Mouse (Mus musculus): ENCODE results near the gene Sptb. TPM values are rescaled to one million over a fixed set of nuclear protein-coding genes. Genes with fewer than 3 reads are reported as not detected.

The Sptb gene
- total RNA-seq, 2 experiments from 2014 or later = 88.4 to 94.2 TPM

DNA sequence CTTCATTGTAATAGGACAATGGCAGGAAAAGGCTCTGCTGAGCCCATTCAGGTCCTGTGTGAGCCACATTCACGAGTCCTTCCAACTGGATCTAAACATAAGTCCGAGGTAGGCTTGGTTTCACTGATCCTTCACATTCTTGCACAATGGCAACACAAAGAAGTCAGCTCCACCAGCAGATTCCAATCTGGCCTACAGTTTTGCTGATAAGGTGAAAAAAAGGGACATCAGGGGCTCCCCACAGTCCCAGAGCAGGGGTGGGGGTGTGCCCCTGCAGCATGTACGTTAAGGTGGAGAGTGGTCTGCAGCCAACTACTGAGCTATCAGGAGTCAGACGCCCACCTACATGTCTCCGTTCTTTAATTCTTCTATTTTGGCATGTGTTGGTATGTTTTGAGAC lies 35.0 kb downstream of the Sptb start:
- intact Hi-C loops (cut with DNase I) = no loop called here
- DNase-seq = no peak

DNA sequence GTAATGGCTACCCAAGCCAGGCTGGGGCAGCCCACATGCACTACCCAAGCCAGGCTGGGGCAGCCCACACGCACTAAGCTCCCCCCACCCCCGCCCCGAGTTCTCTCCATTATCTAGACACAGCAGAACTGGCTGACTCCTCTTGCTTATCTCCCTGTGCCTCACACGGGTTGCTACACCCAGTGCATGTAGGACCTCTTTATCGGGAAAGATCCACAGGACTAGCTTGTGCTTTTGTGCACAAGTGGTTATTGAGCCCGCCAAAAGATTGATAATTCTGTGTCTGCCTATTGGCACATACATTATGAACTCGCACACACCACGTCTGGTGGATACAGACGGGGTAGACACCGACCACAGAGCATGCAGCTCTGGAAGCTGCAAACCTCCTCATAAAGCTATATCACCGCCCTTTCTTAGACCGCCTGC lies 36.5 kb downstream of the Sptb start:
- intact Hi-C loops (cut with DNase I) = no loop called here
- no peak for DNase-seq

DNA sequence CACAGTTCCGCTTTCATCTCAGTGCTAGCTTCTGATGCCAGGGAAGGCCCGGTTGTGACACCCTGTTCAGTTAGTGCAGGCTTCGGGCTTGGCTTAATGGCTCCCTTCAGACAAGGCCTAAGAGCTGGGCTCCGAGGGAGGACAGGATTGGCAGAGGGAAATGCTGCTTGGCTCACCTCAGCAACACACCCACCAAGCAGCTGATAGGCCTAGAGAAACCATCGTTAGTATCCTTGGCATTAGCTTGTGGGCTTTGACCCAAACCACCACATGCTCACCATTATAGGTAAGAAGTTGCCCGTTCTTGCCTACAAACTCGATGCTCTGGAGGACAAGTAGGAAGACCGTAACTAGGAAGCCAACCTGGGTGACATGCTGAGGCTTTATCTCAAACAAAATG lies 38.3 kb downstream of the Sptb start:
- no peak for DNase-seq
- intact Hi-C loops (cut with DNase I) = no loop called here

DNA sequence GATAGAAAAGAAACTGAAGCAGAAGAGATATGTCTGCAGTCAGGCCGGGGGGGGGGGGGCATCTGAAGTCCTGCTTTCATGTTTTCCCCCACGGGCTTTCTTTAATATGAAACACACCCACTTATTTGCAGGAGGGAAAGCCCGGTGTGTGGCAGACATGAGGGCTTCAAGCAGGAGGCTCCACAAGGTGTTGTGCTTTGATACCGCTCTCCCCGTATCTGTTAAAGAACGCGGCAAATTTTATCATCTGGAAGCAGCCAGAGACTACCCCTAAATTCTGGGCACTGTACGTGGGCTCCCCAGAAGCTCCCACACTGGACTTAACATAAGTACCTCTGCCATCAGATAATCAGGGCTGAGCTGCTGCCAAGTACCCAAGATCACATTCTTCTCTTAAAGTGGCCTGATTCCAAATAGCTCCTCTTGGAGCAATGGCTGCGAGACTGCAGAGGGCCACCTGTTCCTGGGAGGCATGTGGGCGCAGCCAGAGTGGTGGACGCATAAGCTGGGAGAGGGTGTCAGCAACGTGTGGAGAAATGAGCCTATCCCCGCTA lies 39.7 kb downstream of the Sptb start:
- intact Hi-C loops (cut with DNase I) = no loop called here
- DNase-seq = no peak

DNA sequence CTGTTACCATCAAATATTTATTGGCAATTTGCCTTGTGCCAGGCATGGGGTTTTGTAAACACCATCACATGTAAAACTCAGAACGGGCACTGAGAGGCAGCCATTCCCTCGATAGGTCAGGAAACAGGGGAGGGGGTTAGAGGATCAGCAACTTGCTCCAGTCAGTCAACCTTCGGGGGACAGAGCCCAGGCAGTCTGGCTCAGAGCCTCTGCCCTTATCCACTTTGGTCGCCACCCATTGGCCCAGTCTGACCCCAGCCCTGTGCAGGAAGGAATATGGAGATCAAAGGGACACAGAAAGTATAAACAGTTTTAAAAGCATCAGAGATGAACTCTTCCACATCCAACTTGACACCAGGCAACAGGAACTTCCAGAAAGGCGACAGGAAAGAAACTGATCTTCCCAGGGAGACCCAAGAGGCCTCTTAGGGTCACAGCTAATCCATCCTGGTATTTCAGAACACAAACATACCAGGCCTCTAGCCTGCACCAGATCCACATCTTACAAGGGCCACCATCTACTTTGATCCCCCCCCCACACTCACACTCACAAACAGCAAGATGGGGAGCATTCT lies 40.3 kb downstream of the Sptb start:
- no peak for DNase-seq
- intact Hi-C loops (cut with DNase I) = no loop called here

DNA sequence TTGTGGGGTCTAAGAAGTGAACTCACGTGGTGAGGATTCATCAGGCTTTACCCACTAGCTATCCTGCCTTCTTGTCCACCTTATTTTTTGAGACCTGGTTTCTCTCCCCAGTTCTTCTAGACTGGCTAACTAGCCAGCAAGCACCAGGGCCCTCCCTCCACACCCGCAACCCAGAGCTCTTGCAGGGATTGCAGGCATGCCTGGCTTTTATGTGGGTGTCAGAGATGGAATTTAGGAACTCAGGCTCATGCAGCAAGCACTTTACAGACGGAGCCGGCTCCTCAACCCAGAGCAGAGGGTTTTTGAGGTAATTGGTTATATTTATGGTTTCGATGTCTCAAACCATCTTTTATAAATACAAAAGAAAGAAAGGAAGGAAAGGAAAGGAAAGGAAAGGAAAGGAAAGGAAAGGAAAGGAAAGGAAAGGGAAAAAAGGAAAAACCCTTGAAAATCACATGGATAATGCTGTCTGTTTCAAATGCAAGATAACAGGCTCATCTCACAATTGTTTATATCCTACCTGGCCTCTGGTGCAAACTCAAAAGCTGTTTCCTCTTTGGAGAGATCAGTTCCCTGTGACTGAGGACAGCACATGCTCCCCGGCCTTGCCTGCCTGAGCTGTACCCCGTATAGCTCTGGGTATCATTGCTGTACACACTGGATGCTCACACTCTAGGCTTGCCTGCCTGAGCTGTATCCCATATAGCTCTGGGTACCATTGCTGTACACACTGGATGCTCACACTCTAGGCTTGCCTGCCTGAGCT lies 41.5 kb downstream of the Sptb start:
- intact Hi-C loops (cut with DNase I) = no loop called here
- no peak for DNase-seq

DNA sequence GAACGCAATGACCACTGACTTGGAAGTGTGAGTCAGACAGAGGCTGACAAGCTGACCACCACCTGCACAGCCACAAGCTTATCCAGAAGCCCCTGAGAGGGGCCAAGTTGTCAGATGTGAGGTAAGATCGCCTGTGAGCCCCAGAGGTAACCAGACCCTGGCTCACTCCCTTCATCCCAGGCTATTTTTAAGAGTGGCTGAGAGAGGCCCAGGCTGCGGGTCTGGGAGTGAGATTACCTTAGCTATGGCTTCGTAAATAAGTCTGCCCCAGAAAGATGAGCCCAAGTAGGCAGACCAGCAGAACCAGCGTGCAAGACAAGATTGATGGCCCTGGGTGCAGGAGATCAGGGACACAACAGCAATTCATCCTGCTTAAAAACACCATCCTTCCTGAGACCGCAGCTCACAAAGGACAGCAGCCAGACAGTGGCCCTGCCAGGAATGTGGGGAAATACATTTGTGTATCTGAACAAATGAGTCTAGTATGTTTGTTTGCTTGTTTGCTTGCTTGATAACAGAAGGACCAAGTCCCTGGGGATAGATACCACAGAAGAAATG lies 58.5 kb downstream of the Sptb start:
- intact Hi-C loops (cut with DNase I) = loop anchor here (2.0 kb wide), 2 partner anchors 67 to 153 kb away; no protein-coding TSS in a partner anchor

DNA sequence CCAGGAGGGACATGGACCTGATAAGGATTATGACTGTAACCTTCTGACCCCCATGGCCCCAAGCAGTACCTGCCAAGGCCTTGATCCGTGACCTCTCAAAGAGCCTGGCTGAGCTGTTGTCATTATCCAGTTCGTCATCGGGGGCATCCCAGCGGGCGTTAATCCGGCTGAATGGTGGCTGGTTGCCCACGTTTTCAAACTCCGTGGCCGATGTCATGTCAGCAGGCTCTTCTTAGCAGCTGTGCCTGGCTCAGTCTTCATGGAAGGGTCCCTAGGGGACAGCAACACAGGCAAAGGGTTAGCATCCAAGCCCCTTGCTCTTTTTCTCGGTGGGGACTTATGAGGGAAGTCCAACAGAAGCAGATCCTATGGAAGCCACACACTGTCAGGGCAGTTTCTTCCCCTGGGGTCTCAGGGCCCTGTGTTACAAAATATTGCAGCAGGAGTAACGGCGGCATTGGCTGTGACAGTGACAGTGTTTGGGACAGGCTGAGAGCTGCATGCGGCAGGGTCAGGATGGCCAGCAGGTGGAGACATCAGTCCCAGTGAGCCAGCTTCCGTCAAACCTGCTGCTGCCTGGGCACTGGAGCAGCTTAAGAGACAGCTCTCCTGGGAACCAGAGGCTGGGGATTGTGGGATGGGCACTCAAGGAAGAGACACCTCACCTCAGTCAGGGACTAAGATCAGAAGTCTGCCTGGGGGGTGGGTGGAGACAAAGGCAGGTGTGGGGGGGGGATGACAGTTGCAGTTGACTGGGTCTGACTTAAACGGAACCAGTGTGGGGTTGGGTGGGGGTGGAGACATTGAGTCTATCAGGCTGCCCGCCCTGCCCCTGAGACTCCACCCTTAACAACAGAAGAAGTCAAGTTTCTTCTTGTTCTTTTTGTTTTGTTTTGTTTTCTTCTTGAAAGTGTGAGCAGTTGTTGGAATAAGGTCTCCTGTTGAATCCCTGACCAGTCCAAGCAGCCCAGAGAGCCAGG lies 60.3 kb downstream of the Sptb start:
- DNase-seq = peak; percentile 53 to 62
- intact Hi-C loops (cut with DNase I) = loop anchor here (2.0 kb wide), 2 partner anchors 69 to 155 kb away; no protein-coding TSS in a partner anchor

More for the DNA sequence above, 58.5 kb downstream of the Sptb start:
- DNase-seq = no peak

DNA sequence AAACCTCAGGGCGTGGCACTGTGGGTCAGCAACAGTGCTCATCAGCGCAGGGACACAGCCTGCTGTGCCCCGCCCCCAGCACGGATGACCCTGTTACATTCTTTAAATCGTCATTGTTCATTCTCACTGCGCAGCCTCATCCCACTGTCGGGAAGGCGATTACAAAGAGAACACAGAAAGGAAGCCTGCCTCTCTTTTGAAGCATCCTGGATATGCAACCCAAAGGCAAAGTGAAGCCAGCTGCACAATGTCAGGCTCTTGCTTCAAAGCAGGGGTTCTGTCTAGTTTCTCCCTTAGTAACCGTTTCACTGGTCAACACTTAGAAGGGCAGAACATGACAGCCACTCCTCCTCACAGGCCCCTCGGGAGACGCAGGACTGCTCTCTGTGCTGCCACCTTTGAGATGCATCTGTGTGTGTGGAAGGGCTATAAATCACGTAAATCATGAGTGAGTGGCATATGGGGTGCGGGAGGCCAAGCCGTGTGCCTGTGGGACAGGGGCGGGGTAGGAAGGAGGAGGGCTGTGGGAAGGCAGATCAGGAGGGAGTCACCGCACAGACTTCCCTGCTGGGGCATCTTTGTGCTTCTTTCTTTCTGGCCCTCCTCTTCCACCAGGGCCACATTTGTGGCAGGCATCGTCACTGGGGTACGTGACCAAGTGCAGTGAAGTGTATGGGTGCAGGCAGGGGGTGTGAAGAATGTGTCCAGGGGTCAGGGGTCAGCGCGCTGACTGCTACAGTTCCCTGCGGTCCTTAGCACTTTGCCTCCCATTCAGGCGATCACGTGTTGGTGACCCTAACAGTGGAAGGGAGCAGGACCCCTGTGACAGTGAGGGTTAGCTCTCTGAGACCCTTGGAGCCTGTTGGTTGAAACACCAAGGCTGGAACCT lies 64.9 kb downstream of the Sptb start:
- intact Hi-C loops (cut with DNase I) = no loop called here
- no peak for DNase-seq

DNA sequence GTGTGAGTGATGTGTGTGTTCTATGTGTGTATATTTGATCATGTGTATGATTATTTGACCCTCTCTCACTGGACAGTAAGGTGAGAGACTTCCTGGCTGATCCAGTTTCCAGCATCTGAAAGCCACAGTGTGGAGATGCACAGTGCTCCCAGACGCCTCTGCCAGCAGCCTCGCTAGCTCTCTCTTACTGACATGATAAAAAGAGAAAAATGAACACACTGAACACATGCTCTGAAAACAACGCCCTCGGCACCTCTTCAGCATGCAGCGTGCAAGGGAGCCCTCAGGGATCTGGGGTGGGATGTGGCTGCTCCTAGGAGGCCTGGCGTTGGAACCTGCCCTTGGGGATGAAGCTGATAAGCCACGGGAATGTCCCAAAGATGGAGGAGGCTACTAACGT lies 66.7 kb downstream of the Sptb start:
- no peak for DNase-seq
- intact Hi-C loops (cut with DNase I) = no loop called here

DNA sequence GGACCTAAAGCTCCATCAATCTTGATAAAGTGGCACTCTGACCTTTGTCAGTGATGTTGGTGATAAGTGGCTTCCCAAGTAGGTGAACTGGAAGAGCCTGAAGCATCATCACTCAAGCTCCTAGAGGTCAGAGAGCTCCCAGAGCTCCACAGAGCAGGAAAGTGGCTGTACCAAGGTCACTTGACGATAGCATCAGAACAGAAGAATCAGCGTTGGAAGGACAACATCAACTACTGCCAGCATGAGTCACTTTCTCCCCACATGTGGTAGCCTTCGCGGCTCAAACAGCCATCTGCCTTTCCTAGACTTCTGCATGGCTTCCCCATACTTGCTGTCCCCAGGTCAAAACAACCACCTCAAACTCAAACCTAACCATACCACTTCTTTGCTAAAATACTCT lies 67.7 kb downstream of the Sptb start:
- intact Hi-C loops (cut with DNase I) = no loop called here
- no peak for DNase-seq

DNA sequence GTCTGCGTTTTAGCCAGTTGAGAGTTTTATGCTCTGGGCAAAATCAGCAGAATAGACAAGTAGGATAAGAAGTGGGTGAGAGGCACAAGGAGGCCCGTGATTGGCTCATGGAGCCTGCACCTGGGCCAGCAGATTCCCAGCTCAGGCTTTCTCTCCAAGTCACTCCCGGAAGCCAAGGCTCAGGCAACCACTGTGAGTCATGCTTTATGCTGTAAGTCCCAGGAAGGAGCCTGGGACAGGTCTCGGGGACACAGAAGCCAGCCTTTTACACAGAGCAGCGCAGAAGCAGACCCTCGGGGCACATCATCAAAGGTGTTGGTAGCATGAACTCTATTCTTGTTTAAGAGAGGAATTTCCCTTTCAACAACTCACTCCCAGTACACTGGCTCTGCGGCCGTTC lies 69.7 kb downstream of the Sptb start:
- intact Hi-C loops (cut with DNase I) = no loop called here
- DNase-seq = no peak

DNA sequence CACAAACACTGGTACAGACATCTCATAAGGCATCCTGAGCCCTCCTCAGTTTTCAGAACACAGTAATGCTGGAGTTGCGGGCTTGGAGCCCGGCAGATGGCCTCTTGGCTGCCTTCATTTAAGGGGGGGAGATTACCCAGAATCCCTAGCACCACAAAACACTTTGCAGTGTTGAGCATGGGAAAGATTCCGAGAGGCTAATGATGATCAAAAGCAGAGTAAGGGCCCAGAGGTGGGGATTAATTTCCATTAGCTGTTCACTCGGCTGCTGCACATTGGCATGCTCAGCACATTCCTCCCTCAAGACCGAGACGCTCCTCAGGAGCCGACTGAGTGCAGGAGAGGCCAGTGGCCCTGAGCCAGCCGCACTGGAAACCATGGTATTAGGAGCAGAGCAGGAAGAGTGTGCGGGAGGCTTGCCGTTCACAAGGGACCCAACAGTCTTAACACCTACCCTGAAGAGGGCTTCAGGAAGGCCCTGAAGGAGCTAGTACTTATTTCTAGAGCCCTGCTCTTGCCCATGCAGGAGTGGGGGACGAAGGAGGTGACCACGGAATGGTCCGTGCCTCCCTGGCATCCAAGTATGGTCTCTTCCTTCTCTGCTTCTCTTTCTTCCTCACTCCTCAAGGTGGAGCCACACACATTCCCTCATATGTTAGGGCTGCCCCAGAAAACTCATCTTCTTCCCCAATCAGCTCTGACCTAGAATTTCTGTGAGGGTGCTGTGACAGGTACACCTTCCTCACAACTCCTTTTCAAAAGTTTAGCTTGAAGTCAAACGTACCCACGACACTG lies 75.3 kb downstream of the Sptb start:
- DNase-seq = peak in 1 of 2 experiments; percentile 11
- intact Hi-C loops (cut with DNase I) = no loop called here

DNA sequence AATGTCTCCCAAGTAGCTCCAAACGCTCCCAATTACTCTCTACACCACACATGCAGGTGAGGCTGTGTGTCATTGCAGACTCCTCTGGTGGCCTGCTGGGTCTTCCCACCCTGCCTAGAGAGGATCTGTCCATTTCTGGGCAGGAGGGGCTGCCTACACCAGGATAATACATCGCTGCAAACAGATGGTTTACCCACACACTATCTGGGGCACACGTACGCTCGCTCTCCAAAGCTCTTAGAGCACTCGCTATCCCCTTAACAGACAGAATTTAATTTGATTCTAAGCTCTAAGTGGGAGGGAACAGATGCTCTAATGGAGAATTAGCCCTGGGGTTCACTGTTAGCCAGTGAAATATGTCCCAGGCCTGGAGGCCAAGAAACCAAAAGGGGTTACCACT lies 87.0 kb downstream of the Sptb start:
- intact Hi-C loops (cut with DNase I) = no loop called here
- no peak for DNase-seq

DNA sequence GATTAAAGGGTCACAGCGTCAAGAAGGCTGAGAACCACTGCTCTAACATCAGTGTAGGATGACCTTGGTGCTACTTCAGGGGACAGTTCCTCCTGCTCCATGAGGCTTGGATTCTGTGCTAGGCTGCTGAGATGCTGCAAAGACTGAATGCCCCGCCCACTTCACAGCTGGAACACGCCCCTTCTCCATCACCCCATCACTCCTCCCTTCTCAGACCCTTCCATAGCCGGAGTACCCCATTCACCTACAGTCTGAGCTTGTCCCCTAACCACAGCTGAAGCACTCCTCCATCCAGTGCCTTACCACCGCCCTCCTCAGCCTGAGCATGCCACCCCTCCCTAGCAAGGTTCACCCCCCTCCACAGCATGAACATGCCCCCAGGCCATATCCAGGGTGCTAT lies 90.5 kb downstream of the Sptb start:
- no peak for DNase-seq
- intact Hi-C loops (cut with DNase I) = no loop called here

DNA sequence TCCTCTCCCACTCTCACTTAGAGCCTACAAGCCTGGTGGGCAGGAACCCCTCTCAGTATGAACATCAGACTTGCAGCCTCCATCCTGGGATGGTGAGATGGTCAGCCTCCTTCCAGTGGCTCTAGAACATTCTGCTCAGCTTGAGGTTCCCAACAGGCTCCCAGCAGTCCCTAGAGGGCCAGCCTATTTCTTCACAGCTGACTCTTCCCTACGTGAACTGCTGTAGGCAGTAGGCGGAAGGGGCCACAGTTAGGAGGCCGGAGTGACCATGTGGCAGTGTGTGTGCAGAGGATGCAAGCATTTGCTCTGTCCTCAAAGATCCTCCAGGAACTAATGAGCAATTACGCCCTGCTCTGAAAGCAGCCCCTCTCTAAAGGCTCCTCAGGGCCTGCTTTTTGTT lies 92.2 kb downstream of the Sptb start:
- intact Hi-C loops (cut with DNase I) = no loop called here
- no peak for DNase-seq

DNA sequence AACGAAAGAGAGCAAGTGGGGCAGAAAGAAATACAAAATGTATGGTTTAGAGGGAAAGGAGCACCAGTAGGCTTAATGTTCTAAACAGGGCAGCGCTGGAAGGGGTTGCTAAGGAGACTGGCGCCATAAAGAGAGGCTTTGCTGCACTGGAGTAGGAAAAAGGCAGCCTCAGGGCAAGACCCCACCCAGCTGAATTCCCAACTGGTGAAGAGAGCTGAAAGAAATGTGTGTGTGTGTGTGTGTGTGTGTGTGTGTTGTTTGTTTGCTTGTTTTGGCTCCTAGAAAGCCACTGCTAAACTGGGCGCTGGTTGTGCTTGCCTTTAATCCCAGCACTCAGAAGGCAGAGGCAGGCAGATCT lies 94.8 kb downstream of the Sptb start:
- intact Hi-C loops (cut with DNase I) = no loop called here
- no peak for DNase-seq

DNA sequence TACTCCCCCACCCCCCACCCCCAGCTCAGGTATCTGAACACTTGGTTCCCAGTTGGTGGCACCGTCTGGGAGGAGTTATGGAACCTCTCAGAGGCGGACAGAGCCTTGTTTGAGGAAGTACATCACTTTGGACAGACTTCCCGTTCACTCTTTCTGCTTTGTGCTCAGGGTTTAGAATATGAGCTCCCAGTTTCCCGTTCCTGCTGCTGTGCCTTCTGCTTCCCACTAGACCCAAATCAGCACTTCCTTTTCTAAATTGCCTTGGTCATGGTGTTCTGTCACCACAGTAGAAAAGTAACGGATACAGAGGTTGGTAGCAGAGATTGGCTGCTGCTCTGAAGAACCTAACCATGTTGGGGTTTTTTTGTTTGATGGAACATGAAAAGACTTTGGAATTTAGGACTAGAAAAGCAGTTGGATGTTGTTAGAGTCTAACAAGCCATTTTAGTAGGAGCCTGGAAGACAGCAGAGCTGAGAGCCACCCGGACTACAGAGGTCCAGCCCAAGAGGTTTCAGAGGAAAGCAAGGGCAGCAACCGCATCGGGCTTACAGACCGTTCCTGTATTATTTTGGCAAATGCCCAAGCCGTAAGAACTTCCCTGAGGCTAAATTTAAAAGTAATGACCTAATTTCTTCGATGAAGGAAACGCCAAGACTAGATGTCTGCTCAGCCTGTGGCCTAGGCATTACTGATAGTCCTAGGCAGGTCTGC lies 95.3 kb downstream of the Sptb start:
- intact Hi-C loops (cut with DNase I) = no loop called here

More for the DNA sequence above, 95.3 kb downstream of the Sptb start:
- no peak for DNase-seq
